Mouse (Mus musculus) C2C12 (cell line): ENCODE results near the gene Atxn1.

Experiments
- CEBPB ChIP-seq: IDR thresholded peaks from one replicate; pipeline ENCODE4 v1.6.1; 2011; ENCODE audit warnings: low read depth, mild to moderate bottlenecking, control low read depth, moderate library complexity
- CTCF ChIP-seq: IDR thresholded peaks from one replicate; pipeline ENCODE4 v1.5.1; 2011; ENCODE audit not compliant: control insufficient read depth, insufficient read depth, insufficient read length
- MAX ChIP-seq: IDR thresholded peaks from one replicate; pipeline ENCODE4 v1.6.1; 2011; ENCODE audit warnings: mild to moderate bottlenecking, control low read depth
- MYOD1 ChIP-seq: IDR thresholded peaks from one replicate; pipeline ENCODE4 v1.6.1; 2011; ENCODE audit warnings: low read depth; ENCODE audit not compliant: control insufficient read depth, insufficient read length
- MYOG ChIP-seq: IDR thresholded peaks from one replicate; pipeline ENCODE4 v1.6.1; 2011; ENCODE audit not compliant: control insufficient read depth, insufficient read length; ENCODE audit errors: extremely low read depth
- USF1 ChIP-seq: IDR thresholded peaks from one replicate; pipeline ENCODE4 v1.6.1; 2011; ENCODE audit warnings: low read depth, mild to moderate bottlenecking, control low read depth, moderate library complexity

DNA sequence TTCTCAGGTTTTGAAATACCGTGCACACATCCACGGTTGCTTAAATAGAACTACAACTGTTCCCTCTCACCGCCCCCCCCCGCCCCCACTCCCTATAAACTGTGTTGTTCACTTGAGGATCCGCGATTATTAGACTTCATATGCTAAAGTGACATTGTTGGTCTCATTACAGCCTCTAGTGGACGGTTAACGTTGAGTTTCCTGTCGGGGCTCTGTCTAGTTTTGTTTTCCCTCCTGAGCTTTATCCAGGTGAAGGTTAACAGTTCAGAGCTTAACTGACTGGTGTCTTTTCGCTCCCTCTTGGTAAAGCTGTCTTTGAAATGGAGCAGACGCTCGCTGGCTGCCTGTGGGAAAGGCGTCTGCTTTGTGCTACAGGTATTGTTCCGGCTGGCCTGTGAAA is 1.8 kb upstream of the Atxn1 start:
- TF ChIP-seq CTCF (peak; percentile 5), MYOG (no peak), USF1 (no peak), CEBPB (no peak), MAX (no peak), MYOD1 (no peak)
